Mouse (Mus musculus) erythroblast, embryonic 14.5 days (primary cell): ENCODE data around the gene Akr1c12.
"Not testable (repeated sequence)": the region's sequence is repeated elsewhere in the genome, so short reads cannot be mapped to it uniquely, and the experiment has no call there.

Source experiments
- GATA1 ChIP-seq: IDR thresholded peaks from 2 replicates; pipeline ENCODE4 v1.6.1; 2012; ENCODE audit warnings: low read length, inconsistent platforms, mixed read lengths
- TAL1 ChIP-seq: IDR thresholded peaks from 3 replicates; pipeline ENCODE4 v1.6.1; 2012; ENCODE audit warnings: low read length, inconsistent platforms, mixed read lengths

GRCm38 (mm10) chr13:4265455-4265854 is 13.8 kb downstream of the Akr1c12 start:
- TF ChIP-seq TAL1, GATA1: not testable (repeated sequence)
